Mouse (Mus musculus) heart, postnatal 0 days (tissue): ENCODE measurements around the gene 4930550C14Rik. TPM values are rescaled to one million over a fixed set of nuclear protein-coding genes. Genes with fewer than 3 reads are reported as not detected.

Experiments
- ATAC-seq: fragments of 200-750 bp; cut with Nextera tagmentation; 2 replicates; pipeline ENCODE4 v1.8.0; 2017; ENCODE audit warnings: low read depth, moderate number of reproducible peaks, moderate library complexity; ENCODE audit not compliant: insufficient read depth
- DNase-seq: peaks from one replicate; pipeline ENCODE4 v3.0.0-alpha.2; 2016; ENCODE audit warnings: low spot score
- H3K27ac ChIP-seq: fragments of 300-500 bp; sonication (generic); 2 replicates; pipeline ENCODE4 v1.5.1; 2014; ENCODE audit warnings: low read depth, mild to moderate bottlenecking
- H3K27me3 ChIP-seq: fragments of 300-500 bp; sonication (generic); 2 replicates; pipeline ENCODE4 v1.6.1; 2014; ENCODE audit warnings: low read length, mixed read lengths; ENCODE audit not compliant: control insufficient read depth, insufficient read depth
- H3K36me3 ChIP-seq: fragments of 300-500 bp; sonication (generic); replicated peaks from 2 replicates; pipeline ENCODE4 v1.6.1; 2014; ENCODE audit warnings: low read length, mixed read lengths; ENCODE audit not compliant: control insufficient read depth, insufficient read depth
- H3K4me1 ChIP-seq: fragments of 300-500 bp; sonication (generic); 2 replicates; pipeline ENCODE4 v1.6.1; 2014; ENCODE audit warnings: antibody characterized with exemption; ENCODE audit not compliant: control insufficient read depth, insufficient read depth
- H3K4me2 ChIP-seq: fragments of 300-500 bp; sonication (generic); 2 replicates; pipeline ENCODE4 v1.6.1; 2014; ENCODE audit warnings: low read depth, mild to moderate bottlenecking, low read length, moderate library complexity
- H3K4me3 ChIP-seq: fragments of 300-500 bp; sonication (generic); 2 replicates; pipeline ENCODE4 v1.5.1; 2014; ENCODE audit warnings: low read depth, low read length
- H3K9ac ChIP-seq: fragments of 300-500 bp; sonication (generic); replicated peaks from 2 replicates; pipeline ENCODE4 v1.6.1; 2014; ENCODE audit warnings: low read depth, low read length, mixed read lengths
- H3K9me3 ChIP-seq: fragments of 300-500 bp; sonication (generic); replicated peaks from 2 replicates; pipeline ENCODE4 v1.6.1; 2016; ENCODE audit warnings: low read length; ENCODE audit not compliant: control insufficient read depth
- CTCF ChIP-seq: IDR thresholded peaks from 2 replicates; pipeline ENCODE4 v1.5.1; 2016; ENCODE audit warnings: antibody characterized with exemption, control low read depth, low read depth
- EP300 ChIP-seq: IDR thresholded peaks from 2 replicates; pipeline ENCODE4 v1.6.1; 2016; ENCODE audit warnings: antibody characterized with exemption, low read depth
- whole genome bisulfite sequencing: fragments of 180-500 bp; shearing (Covaris S2); extraction: QIAGEN DNeasy Blood & Tissue Kit; methylation state at CpG from one replicate; pipeline ENCODE4 v1.1.7; 2014; 5-methylcytosine and 5-hydroxymethylcytosine counted together
- polyA plus RNA-seq: library from polyadenylated mRNA; unstranded; fragments of >200 nt; fragmentation: Nextera tagmentation; extraction: Ambion mirVana; gene quantifications from 2 replicates; pipeline ENCODE4 v1.2.1, GENCODE M21; 2015
- total RNA-seq: library from RNA; depleted of rRNA; stranded (reverse); fragments of >200 nt; gene quantifications from 2 replicates; pipeline ENCODE4 v1.2.3, GENCODE M21; 2014; ENCODE audit warnings: low replicate concordance

4930550C14Rik gene
- total and polyA plus RNA-seq, 2 experiments from 2014 or later: 0.37 TPM; not detected in 1

DNA sequence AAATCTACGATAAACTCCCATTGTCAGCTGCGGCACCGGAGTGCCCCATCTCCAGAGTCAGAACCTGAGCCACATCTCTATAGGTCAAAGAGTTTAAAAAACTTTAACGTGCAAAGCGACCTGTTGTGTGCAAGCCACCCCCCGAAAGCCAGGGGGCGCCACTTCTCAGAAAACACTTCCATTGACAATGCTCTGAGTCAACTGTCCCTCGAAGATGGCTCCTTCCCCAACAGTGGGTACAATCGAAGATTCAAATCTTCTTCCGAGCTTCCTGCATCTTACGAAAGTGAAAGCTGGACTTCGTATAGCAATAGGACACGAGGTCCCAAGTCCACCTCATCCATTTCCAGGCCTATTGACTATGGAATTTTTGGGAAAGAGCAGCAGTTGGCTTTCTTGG, 25.3 kb upstream of the 4930550C14Rik start:
- no peak overlapping the region for H3K4me2 ChIP-seq
- DNase-seq: no peak
- 84% methylated on average over 13 of the region's 13 CpGs for WGBS

DNA sequence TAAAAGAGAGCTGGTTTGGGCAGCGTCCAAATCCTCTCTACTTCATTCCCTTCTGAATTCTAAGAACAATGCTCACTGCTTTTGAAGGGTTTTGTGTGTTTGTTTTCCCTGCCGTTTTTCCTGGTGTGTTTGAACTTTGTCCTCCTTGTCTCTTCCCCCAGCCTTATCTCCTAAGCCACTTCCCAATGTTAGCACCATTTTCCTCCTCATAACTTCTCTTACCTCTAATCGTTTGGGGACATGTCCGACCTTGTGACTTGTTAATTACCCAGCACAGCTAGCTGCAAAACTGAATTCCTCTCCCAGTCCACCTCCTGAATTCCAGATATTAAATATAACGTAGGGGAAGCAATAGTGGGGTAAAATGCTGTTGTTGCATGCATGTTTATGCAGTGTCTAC, 24.5 kb upstream of the 4930550C14Rik start:
- Histone ChIP-seq H3K4me2 (no peak overlapping the region), H3K4me1 (no peaks in the 10 kb centered on the region), H3K27ac (no peak overlapping the region), H3K36me3 (no peaks in the 10 kb centered on the region), H3K9ac (no peak overlapping the region), H3K4me3 (no peak overlapping the region), H3K9me3 (no peaks in the 10 kb centered on the region), H3K27me3 (no peaks in the 10 kb centered on the region)
- DNase-seq (no peak), ATAC-seq (no peak)
- WGBS: 19% methylated on average over 5 of the region's 5 CpGs
- no peak for TF ChIP-seq CTCF
- no peak for TF ChIP-seq EP300

More for the DNA sequence above, 25.3 kb upstream of the 4930550C14Rik start:
- no peak for ATAC-seq
- Histone ChIP-seq H3K9me3 (no peaks in the 10 kb centered on the region), H3K36me3 (no peaks in the 10 kb centered on the region), H3K9ac (no peak overlapping the region), H3K4me1 (no peaks in the 10 kb centered on the region), H3K27ac (no peak overlapping the region), H3K4me3 (no peak overlapping the region), H3K27me3 (no peaks in the 10 kb centered on the region)
- no peak for TF ChIP-seq EP300
- TF ChIP-seq CTCF: peak; percentile 22; the same call in 1 of the 2 replicates

DNA sequence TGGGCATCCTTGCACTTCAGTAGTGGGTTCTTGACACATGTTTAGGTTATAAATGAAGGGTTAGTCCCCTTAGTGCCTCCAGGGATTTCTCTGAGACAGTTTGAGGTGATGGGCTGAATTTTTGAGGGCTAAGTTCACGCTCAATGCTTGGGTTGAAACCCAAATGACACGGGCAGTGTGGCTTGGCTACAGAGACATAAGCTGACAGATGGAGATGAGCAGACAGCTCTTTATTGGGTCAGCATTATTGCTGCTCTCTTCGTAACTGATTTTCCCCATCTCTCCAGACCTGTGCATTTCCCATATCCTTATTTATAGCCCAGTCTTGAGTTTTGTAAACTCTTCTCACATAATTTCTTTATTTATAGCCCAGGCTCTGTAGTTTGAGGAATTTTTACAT, 24.0 kb upstream of the 4930550C14Rik start:
- no peak overlapping the region for H3K4me3 ChIP-seq
- H3K4me1 ChIP-seq: no peaks in the 10 kb centered on the region
- H3K27me3 ChIP-seq: no peaks in the 10 kb centered on the region
- ATAC-seq (no peak), DNase-seq (no peak)
- H3K27ac ChIP-seq: no peak overlapping the region
- no peak overlapping the region for H3K9ac ChIP-seq
- no peak for TF ChIP-seq CTCF
- no peak for TF ChIP-seq EP300
- H3K36me3 ChIP-seq: no peaks in the 10 kb centered on the region
- H3K9me3 ChIP-seq: no peaks in the 10 kb centered on the region
- no peak overlapping the region for H3K4me2 ChIP-seq
- 73% methylated on average over 3 of the region's 3 CpGs for WGBS

DNA sequence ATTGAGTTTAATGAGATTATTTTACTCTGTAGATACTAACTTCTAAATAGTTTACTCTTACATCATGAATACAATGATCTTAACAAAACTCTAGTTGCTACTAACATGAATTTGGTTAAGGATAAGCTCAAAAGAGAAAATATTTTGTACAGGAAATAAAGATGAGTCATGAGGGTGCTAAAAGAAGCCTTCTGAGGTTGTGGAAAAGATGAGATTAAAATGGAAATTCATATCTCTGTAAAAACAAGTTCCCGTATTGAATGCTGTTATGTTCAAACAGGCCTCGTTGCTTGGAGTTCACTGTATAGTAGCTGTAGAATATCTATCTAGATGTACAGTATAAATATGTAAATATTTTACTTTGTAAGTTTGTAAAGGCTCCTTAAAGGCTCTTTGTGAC, 21.5 kb upstream of the 4930550C14Rik start:
- Histone ChIP-seq H3K36me3 (no peaks in the 10 kb centered on the region), H3K9me3 (no peaks in the 10 kb centered on the region), H3K4me3 (no peak overlapping the region), H3K4me1 (0 out of 2 replicates have a peak, but pooled peaks cover 5% of the 10 kb centered on the region), H3K4me2 (no peak overlapping the region), H3K27me3 (no peaks in the 10 kb centered on the region), H3K27ac (no peak overlapping the region), H3K9ac (no peak overlapping the region)
- DNase-seq: no peak
- no peak for TF ChIP-seq CTCF
- no peak for TF ChIP-seq EP300
- WGBS: 44% methylated on average over 2 of the region's 2 CpGs
- no peak for ATAC-seq

DNA sequence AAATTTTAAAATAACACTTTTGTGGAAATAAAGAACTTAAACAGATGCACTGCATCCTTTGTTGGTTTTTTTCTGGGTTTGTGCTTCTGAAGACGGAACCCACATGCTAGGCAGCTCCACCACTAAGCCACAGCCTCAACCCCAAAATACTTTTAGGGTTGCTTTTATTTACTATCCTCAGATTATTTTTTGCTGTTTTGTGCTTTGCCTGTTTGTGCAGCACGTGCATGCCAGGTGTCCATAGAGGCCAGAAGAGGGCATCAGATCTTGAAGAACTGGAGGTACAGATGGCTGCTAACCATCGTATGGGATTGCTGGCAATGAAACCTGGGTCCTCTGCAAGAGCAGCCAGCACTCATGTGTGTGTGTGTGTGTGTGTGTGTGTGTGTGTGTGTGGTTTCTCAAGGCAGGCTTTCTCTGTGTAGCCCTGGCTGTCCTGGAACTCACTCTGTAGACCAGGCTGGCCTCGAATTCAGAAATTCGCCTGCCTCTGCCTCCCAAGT, 21.0 kb upstream of the 4930550C14Rik start:
- DNase-seq (no peak), ATAC-seq (no peak)
- no peaks in the 10 kb centered on the region for H3K27me3 ChIP-seq
- H3K27ac ChIP-seq: no peak overlapping the region
- WGBS: 74% methylated on average over 5 of the region's 5 CpGs
- H3K9me3 ChIP-seq: no peaks in the 10 kb centered on the region
- no peak overlapping the region for H3K9ac ChIP-seq
- TF ChIP-seq EP300 (no peak), CTCF (no peak)
- H3K4me1 ChIP-seq: 0 out of 2 replicates have a peak, but pooled peaks cover 5% of the 10 kb centered on the region
- H3K4me3 ChIP-seq: no peak overlapping the region
- no peaks in the 10 kb centered on the region for H3K36me3 ChIP-seq
- no peak overlapping the region for H3K4me2 ChIP-seq
